Mouse (Mus musculus): ENCODE measurements around the gene Stab2. TPM values are rescaled to one million over a fixed set of nuclear protein-coding genes. Genes with fewer than 3 reads are reported as not detected.
A peak's percentile ranks its signal among the peaks of the same experiment; 100 is the strongest.

Gene Stab2
- polyA plus RNA-seq, 1 experiment from 2014 or later: 0.17 TPM

GRCm38 (mm10) chr10:86976001-86976726 lies 31.7 kb downstream of the Stab2 start:
- no peaks in the 10 kb centered on the region for H3K36me3 ChIP-seq
- no peak overlapping the region for H3K27ac ChIP-seq (replicated peaks)
- no peak for ATAC-seq (ENCODE audit: low FRiP score, low read depth)
- 86% methylated on average over 5 of the region's 5 CpGs for WGBS
- H3K4me1 ChIP-seq (replicated peaks): peaks cover 9% of the 10 kb centered on the region
- H3K9me3 ChIP-seq: no peaks in the 10 kb centered on the region
- H3K4me2 ChIP-seq: no peak overlapping the region
- H3K9ac ChIP-seq: no peak overlapping the region
- H3K27me3 ChIP-seq: no peaks in the 10 kb centered on the region
- no peak overlapping the region for H3K4me3 ChIP-seq

GRCm38 (mm10) chr10:86973276-86973675 lies 34.5 kb downstream of the Stab2 start:
- Histone ChIP-seq H3K4me1 (replicated peaks) (peaks cover 9% of the 10 kb centered on the region), H3K27me3 (no peaks in the 10 kb centered on the region), H3K27ac (replicated peaks) (no peak overlapping the region), H3K4me3 (no peak overlapping the region), H3K9ac (no peak overlapping the region), H3K36me3 (no peaks in the 10 kb centered on the region), H3K9me3 (no peaks in the 10 kb centered on the region), H3K4me2 (no peak overlapping the region)
- WGBS: 80% methylated on average over 5 of the region's 5 CpGs
- no peak for ATAC-seq (ENCODE audit: low FRiP score, low read depth)

- WGBS: 28% methylated on average over 7 of the region's 7 CpGs
- H3K4me3 ChIP-seq: peak overlapping the region; percentile 25; the same call in 1 of the 2 replicates
- H3K4me1 ChIP-seq (replicated peaks): peaks cover 9% of the 10 kb centered on the region
- H3K9ac ChIP-seq: no peak overlapping the region
- ATAC-seq (ENCODE audit: low FRiP score, low read depth): peak; percentile 72
- H3K36me3 ChIP-seq: no peaks in the 10 kb centered on the region
- no peaks in the 10 kb centered on the region for H3K27me3 ChIP-seq
- no peaks in the 10 kb centered on the region for H3K9me3 ChIP-seq
- no peak overlapping the region for H3K27ac ChIP-seq (replicated peaks)
- H3K4me2 ChIP-seq: peak overlapping the region; percentile 53
These were observed 35.4 kb downstream of the Stab2 start for GRCm38 (mm10) chr10:86972503-86972826.

GRCm38 (mm10) chr10:86971680-86972502 lies 35.9 kb downstream of the Stab2 start:
- WGBS: 22% methylated on average over 13 of the region's 13 CpGs
- Histone ChIP-seq H3K4me3 (peak overlapping the region; percentile 25), H3K27ac (replicated peaks) (no peak overlapping the region), H3K36me3 (no peaks in the 10 kb centered on the region), H3K9me3 (no peaks in the 10 kb centered on the region), H3K9ac (no peak overlapping the region), H3K4me1 (replicated peaks) (peaks cover 9% of the 10 kb centered on the region), H3K27me3 (no peaks in the 10 kb centered on the region), H3K4me2 (peak overlapping the region; percentile 53)
- ATAC-seq (ENCODE audit: low FRiP score, low read depth): peak; percentile 70

GRCm38 (mm10) chr10:86969346-86969745 lies 38.5 kb downstream of the Stab2 start:
- Histone ChIP-seq H3K4me2 (no peak overlapping the region), H3K9me3 (no peaks in the 10 kb centered on the region), H3K4me1 (replicated peaks) (peaks cover 9% of the 10 kb centered on the region), H3K36me3 (no peaks in the 10 kb centered on the region), H3K27ac (replicated peaks) (no peak overlapping the region), H3K9ac (no peak overlapping the region), H3K4me3 (no peak overlapping the region), H3K27me3 (no peaks in the 10 kb centered on the region)
- no peak for ATAC-seq (ENCODE audit: low FRiP score, low read depth)
- 83% methylated on average over 6 of the region's 6 CpGs for WGBS

GRCm38 (mm10) chr10:86961542-86962466 lies 46.0 kb downstream of the Stab2 start:
- 60% methylated on average over 11 of the region's 11 CpGs for WGBS
- Histone ChIP-seq H3K27ac (replicated peaks) (no peak overlapping the region), H3K9me3 (no peaks in the 10 kb centered on the region), H3K4me1 (replicated peaks) (no peaks in the 10 kb centered on the region), H3K9ac (no peak overlapping the region), H3K4me2 (no peak overlapping the region), H3K4me3 (no peak overlapping the region), H3K27me3 (no peaks in the 10 kb centered on the region), H3K36me3 (no peaks in the 10 kb centered on the region)
- ATAC-seq (ENCODE audit: low FRiP score, low read depth): no peak

GRCm38 (mm10) chr10:86955299-86955698 lies 52.5 kb downstream of the Stab2 start:
- H3K4me2 ChIP-seq: no peak overlapping the region
- H3K27me3 ChIP-seq: no peaks in the 10 kb centered on the region
- H3K9ac ChIP-seq: no peak overlapping the region
- WGBS: 96% methylated on average over 3 of the region's 3 CpGs
- no peaks in the 10 kb centered on the region for H3K4me1 ChIP-seq (replicated peaks)
- H3K4me3 ChIP-seq: no peak overlapping the region
- no peaks in the 10 kb centered on the region for H3K9me3 ChIP-seq
- no peaks in the 10 kb centered on the region for H3K36me3 ChIP-seq
- H3K27ac ChIP-seq (replicated peaks): no peak overlapping the region
- ATAC-seq (ENCODE audit: low FRiP score, low read depth): no peak

GRCm38 (mm10) chr10:86952696-86953095 lies 55.1 kb downstream of the Stab2 start:
- Histone ChIP-seq H3K4me1 (replicated peaks) (no peaks in the 10 kb centered on the region), H3K9me3 (no peaks in the 10 kb centered on the region), H3K9ac (no peak overlapping the region), H3K4me3 (no peak overlapping the region), H3K27me3 (no peaks in the 10 kb centered on the region), H3K27ac (replicated peaks) (no peak overlapping the region), H3K4me2 (no peak overlapping the region), H3K36me3 (no peaks in the 10 kb centered on the region)
- ATAC-seq (ENCODE audit: low FRiP score, low read depth): no peak
- WGBS: 78% methylated on average over 1 of the region's 1 CpGs

- no peak overlapping the region for H3K9ac ChIP-seq
- no peak overlapping the region for H3K4me2 ChIP-seq
- 91% methylated on average over 4 of the region's 4 CpGs for WGBS
- H3K9me3 ChIP-seq: no peaks in the 10 kb centered on the region
- H3K4me1 ChIP-seq (replicated peaks): no peaks in the 10 kb centered on the region
- H3K27me3 ChIP-seq: no peaks in the 10 kb centered on the region
- ATAC-seq (ENCODE audit: low FRiP score, low read depth): no peak
- no peak overlapping the region for H3K4me3 ChIP-seq
- H3K36me3 ChIP-seq: no peaks in the 10 kb centered on the region
- no peak overlapping the region for H3K27ac ChIP-seq (replicated peaks)
These were observed 57.0 kb downstream of the Stab2 start for GRCm38 (mm10) chr10:86950806-86951205.

GRCm38 (mm10) chr10:86949886-86950285 lies 57.9 kb downstream of the Stab2 start:
- Histone ChIP-seq H3K9ac (no peak overlapping the region), H3K4me3 (no peak overlapping the region), H3K27me3 (no peaks in the 10 kb centered on the region), H3K9me3 (no peaks in the 10 kb centered on the region), H3K4me1 (replicated peaks) (no peaks in the 10 kb centered on the region), H3K4me2 (no peak overlapping the region), H3K36me3 (no peaks in the 10 kb centered on the region), H3K27ac (replicated peaks) (no peak overlapping the region)
- 85% methylated on average over 4 of the region's 4 CpGs for WGBS
- ATAC-seq (ENCODE audit: low FRiP score, low read depth): no peak

- Histone ChIP-seq H3K4me3 (no peak overlapping the region), H3K27ac (replicated peaks) (no peak overlapping the region), H3K9me3 (no peaks in the 10 kb centered on the region), H3K27me3 (no peaks in the 10 kb centered on the region), H3K36me3 (no peaks in the 10 kb centered on the region), H3K4me1 (replicated peaks) (no peaks in the 10 kb centered on the region), H3K4me2 (no peak overlapping the region), H3K9ac (no peak overlapping the region)
- WGBS: 65% methylated on average over 2 of the region's 2 CpGs
- ATAC-seq (ENCODE audit: low FRiP score, low read depth): no peak
These were observed 60.3 kb downstream of the Stab2 start for GRCm38 (mm10) chr10:86947541-86947940.

GRCm38 (mm10) chr10:86940591-86940990 lies 67.2 kb downstream of the Stab2 start:
- Histone ChIP-seq H3K9ac (no peak overlapping the region), H3K4me2 (no peak overlapping the region), H3K4me1 (replicated peaks) (no peaks in the 10 kb centered on the region), H3K9me3 (no peaks in the 10 kb centered on the region), H3K27me3 (no peaks in the 10 kb centered on the region), H3K27ac (replicated peaks) (no peak overlapping the region), H3K4me3 (no peak overlapping the region), H3K36me3 (no peaks in the 10 kb centered on the region)
- WGBS: 95% methylated on average over 4 of the region's 4 CpGs
- ATAC-seq (ENCODE audit: low FRiP score, low read depth): no peak
